Mouse (Mus musculus): ENCODE measurements around the gene Bcl3. TPM values are rescaled to one million over a fixed set of nuclear protein-coding genes. Genes with fewer than 3 reads are reported as not detected.
"Not testable (repeated sequence)": the region's sequence is repeated elsewhere in the genome, so short reads cannot be mapped to it uniquely, and the experiment has no call there.

Gene Bcl3
- polyA plus RNA-seq, 1 experiment from 2014 or later: 2.1 TPM

DNA sequence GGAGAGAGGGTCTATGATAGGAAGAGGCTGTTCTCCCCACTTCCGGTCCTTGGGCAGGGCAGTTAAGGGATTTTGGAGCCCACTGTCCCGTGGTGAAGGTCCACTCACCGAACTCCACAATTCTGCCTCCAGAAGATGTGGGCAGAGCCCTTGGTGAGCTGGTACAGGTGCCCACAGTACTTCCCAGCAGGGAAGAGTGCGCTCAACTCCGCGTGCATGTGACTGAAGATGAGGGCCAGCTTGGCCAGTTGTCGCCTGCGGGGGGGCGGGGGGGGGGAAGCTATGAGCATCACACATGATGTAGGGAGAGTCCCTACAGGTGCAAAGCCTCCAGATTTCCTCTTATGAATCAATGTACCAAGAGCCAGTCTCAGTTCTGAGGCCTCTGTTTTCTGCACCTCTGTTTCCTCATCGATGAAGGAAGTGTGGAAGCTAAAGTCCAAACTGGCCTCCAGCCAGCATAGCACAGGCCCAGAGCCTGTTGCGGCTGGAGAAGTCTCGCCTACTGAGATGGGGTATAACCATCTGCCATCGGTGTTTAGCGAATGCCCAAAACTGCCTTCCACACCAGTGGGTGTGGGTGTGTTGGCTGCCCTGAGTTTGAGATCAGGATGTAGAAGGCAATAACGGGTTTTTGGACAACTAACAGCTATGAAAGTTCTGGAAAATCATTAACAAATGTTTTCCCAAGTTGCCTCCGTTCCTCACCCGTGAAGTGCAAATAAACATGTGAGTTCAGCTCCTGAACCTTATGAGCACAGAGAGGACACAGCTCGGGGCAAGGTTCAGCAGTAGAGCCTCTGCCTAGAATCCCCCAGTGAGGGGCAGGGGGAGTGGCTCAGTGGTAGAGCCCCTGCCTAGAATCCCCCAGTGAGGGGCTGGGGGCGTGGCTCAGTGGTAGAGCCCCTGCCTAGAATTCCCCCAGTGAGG, 29.6 kb downstream of the Bcl3 start:
- ATAC-seq (ENCODE audit: low FRiP score, low read depth): no peak
- H3K27me3 ChIP-seq (replicated peaks): peaks cover 25% of the 10 kb centered on the region
- 85% methylated on average over 19 of the region's 19 CpGs for whole genome bisulfite sequencing
- H3K9me3 ChIP-seq: no peaks in the 10 kb centered on the region
- no peak overlapping the region for H3K9ac ChIP-seq
- H3K36me3 ChIP-seq: no peaks in the 10 kb centered on the region
- H3K4me1 ChIP-seq: peaks cover 4% of the 10 kb centered on the region; the same call in 1 of the 2 replicates
- no peak overlapping the region for H3K4me3 ChIP-seq
- no peak overlapping the region for H3K4me2 ChIP-seq (replicated peaks)
- H3K27ac ChIP-seq: no peak overlapping the region

- ATAC-seq (ENCODE audit: low FRiP score, low read depth); H3K4me3 ChIP-seq; H3K36me3 ChIP-seq; H3K27ac ChIP-seq; H3K4me2 ChIP-seq (replicated peaks); H3K9me3 ChIP-seq; H3K4me1 ChIP-seq; H3K9ac ChIP-seq: not testable (repeated sequence)
- peaks cover 15% of the 10 kb centered on the region for H3K27me3 ChIP-seq (replicated peaks)
- WGBS: 90% methylated on average over 2 of the region's 2 CpGs
These were observed 31.1 kb downstream of the Bcl3 start for GRCm38 (mm10) chr7:19791504-19791903.

GRCm38 (mm10) chr7:19789904-19790347, 32.6 kb downstream of the Bcl3 start:
- H3K9me3 ChIP-seq: no peaks in the 10 kb centered on the region
- no peaks in the 10 kb centered on the region for H3K36me3 ChIP-seq
- peak overlapping the region; percentile 64 for H3K4me2 ChIP-seq (replicated peaks)
- H3K4me1 ChIP-seq: peaks cover 4% of the 10 kb centered on the region; the same call in 1 of the 2 replicates
- H3K4me3 ChIP-seq: peak overlapping the region; percentile 26; the same call in 1 of the 2 replicates
- H3K27me3 ChIP-seq (replicated peaks): peaks cover under 1% of the 10 kb centered on the region; the same call in 1 of the 2 replicates
- ATAC-seq (ENCODE audit: low FRiP score, low read depth): no peak
- H3K9ac ChIP-seq: 0 out of 2 replicates have a peak overlapping the region, but pooled peaks have one; percentile 26
- no peak overlapping the region for H3K27ac ChIP-seq
- 2% methylated on average over 19 of the region's 19 CpGs for WGBS

GRCm38 (mm10) chr7:19785874-19786458, 36.6 kb downstream of the Bcl3 start:
- Histone ChIP-seq H3K9ac (no peak overlapping the region), H3K4me1 (peaks cover 4% of the 10 kb centered on the region; the same call in 1 of the 2 replicates), H3K27me3 (replicated peaks) (no peaks in the 10 kb centered on the region), H3K4me3 (no peak overlapping the region), H3K9me3 (no peaks in the 10 kb centered on the region; the same call in 1 of the 2 replicates), H3K36me3 (no peaks in the 10 kb centered on the region), H3K4me2 (replicated peaks) (no peak overlapping the region), H3K27ac (no peak overlapping the region)
- WGBS: 44% methylated on average over 12 of the region's 12 CpGs
- no peak for ATAC-seq (ENCODE audit: low FRiP score, low read depth)

GRCm38 (mm10) chr7:19784764-19785535, 37.6 kb downstream of the Bcl3 start:
- peaks cover 4% of the 10 kb centered on the region; the same call in 1 of the 2 replicates for H3K4me1 ChIP-seq
- no peaks in the 10 kb centered on the region for H3K27me3 ChIP-seq (replicated peaks)
- H3K4me2 ChIP-seq (replicated peaks): no peak overlapping the region
- no peak for ATAC-seq (ENCODE audit: low FRiP score, low read depth)
- H3K4me3 ChIP-seq: no peak overlapping the region
- H3K9me3 ChIP-seq: peaks cover 2% of the 10 kb centered on the region
- WGBS: 46% methylated on average over 11 of the region's 11 CpGs
- H3K27ac ChIP-seq: no peak overlapping the region
- H3K9ac ChIP-seq: no peak overlapping the region
- H3K36me3 ChIP-seq: no peaks in the 10 kb centered on the region

DNA sequence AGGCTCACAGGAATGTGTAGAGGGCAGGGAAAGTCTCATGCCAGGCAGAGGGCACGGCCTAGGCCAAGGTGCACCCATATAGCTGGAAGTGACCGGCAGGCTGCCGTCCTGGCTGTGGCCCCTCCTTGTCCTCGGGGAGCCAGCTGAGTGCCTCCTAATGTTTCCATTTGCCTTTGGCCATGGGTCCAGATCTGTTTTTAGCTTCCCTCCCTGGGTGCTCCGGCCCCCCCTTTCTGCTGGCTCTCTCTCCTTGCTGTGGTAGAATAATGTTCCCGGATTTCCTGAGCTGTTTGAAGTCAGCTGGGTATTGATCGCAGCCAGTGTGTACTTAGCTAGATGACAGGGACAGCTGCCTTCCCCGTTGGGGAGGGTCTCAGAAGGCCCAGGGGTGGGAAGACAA, 38.9 kb downstream of the Bcl3 start:
- no peak overlapping the region for H3K4me3 ChIP-seq

DNA sequence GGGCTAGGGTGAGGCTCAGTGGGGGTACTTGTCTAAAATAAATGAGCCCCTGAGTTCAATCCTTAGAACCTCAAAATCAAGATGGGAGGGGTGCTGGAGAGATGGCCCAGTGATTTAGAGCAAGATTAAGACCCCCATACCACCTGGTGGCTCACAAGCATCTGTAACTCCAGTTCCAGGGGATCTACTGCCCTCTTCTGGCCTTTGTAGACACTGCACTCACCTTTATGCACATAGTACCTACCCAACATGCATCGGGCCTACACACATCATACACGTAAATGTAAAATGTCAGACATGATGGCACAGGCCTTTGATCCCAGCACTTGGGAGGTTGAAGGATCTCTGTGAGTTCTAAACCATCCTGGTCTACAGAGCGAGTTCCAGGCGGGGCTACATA, 39.9 kb downstream of the Bcl3 start:
- Histone ChIP-seq H3K36me3 (no peaks in the 10 kb centered on the region), H3K4me1 (no peaks in the 10 kb centered on the region), H3K4me3 (no peak overlapping the region), H3K9ac (no peak overlapping the region), H3K27ac (no peak overlapping the region), H3K4me2 (replicated peaks) (no peak overlapping the region), H3K9me3 (peaks cover 5% of the 10 kb centered on the region), H3K27me3 (replicated peaks) (no peaks in the 10 kb centered on the region)
- WGBS: 94% methylated on average over 4 of the region's 4 CpGs
- no peak for ATAC-seq (ENCODE audit: low FRiP score, low read depth)

More for the DNA sequence above, 38.9 kb downstream of the Bcl3 start:
- no peaks in the 10 kb centered on the region for H3K36me3 ChIP-seq
- H3K9ac ChIP-seq: no peak overlapping the region
- H3K4me2 ChIP-seq (replicated peaks): no peak overlapping the region
- H3K4me1 ChIP-seq: no peaks in the 10 kb centered on the region
- WGBS: 76% methylated on average over 8 of the region's 8 CpGs
- H3K27me3 ChIP-seq (replicated peaks): no peaks in the 10 kb centered on the region
- peaks cover 5% of the 10 kb centered on the region for H3K9me3 ChIP-seq
- H3K27ac ChIP-seq: no peak overlapping the region
- ATAC-seq (ENCODE audit: low FRiP score, low read depth): no peak

DNA sequence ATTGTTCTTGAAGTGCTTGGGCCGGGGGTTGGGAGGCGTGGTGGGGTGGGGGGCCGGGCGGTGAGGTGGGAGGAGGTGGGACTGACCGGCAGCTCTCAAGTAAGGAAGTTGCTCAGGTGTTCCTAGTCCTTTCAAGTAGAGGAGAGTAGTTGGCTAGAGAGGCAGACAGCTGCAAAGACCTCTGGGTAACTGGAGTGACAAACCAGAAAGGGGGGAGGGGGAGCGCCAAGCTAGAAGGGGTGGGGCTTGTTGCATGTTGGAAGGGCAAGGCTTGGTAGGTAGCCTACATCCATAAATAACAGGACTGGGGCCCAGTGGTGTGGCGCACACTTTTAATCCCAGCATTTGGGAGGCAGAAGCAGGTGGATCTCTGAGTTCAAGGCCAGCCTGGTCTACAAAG, 40.8 kb downstream of the Bcl3 start:
- H3K4me3 ChIP-seq: no peak overlapping the region
- no peak overlapping the region for H3K9ac ChIP-seq
- WGBS: 94% methylated on average over 7 of the region's 7 CpGs

GRCm38 (mm10) chr7:19779903-19780302, 42.7 kb downstream of the Bcl3 start:
- WGBS: 81% methylated on average over 4 of the region's 4 CpGs
- Histone ChIP-seq H3K27ac (no peak overlapping the region), H3K4me1 (no peaks in the 10 kb centered on the region), H3K4me2 (replicated peaks) (no peak overlapping the region), H3K4me3 (no peak overlapping the region), H3K36me3 (no peaks in the 10 kb centered on the region), H3K27me3 (replicated peaks) (no peaks in the 10 kb centered on the region), H3K9ac (no peak overlapping the region), H3K9me3 (peaks cover 5% of the 10 kb centered on the region)
- ATAC-seq (ENCODE audit: low FRiP score, low read depth): no peak

More for the DNA sequence above, 40.8 kb downstream of the Bcl3 start:
- H3K4me1 ChIP-seq: no peaks in the 10 kb centered on the region
- H3K4me2 ChIP-seq (replicated peaks): no peak overlapping the region
- H3K9me3 ChIP-seq: peaks cover 5% of the 10 kb centered on the region
- no peaks in the 10 kb centered on the region for H3K27me3 ChIP-seq (replicated peaks)
- no peak for ATAC-seq (ENCODE audit: low FRiP score, low read depth)
- no peaks in the 10 kb centered on the region for H3K36me3 ChIP-seq
- no peak overlapping the region for H3K27ac ChIP-seq

DNA sequence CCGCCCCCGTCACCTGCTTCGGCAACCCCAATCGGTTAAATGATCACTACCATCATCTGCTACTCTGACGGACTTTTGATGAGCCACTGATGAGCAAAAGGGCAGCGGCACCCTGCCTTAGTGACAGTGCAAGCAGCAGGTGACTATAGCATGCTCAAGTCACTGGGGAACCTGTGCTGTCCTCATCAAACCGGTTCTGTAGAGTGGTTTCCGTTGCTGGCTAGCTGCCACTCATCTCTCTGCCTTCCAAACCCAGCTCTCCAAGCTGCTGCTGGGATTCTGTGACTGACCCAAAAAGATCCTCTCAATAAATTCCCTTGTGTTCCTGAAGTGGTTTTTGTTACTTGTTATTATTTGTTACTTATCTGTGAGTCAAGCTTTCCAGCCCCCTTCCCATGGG, 43.9 kb downstream of the Bcl3 start:
- Histone ChIP-seq H3K27ac (no peak overlapping the region), H3K9ac (no peak overlapping the region), H3K36me3 (no peaks in the 10 kb centered on the region), H3K4me3 (no peak overlapping the region), H3K27me3 (replicated peaks) (no peaks in the 10 kb centered on the region), H3K4me1 (no peaks in the 10 kb centered on the region), H3K4me2 (replicated peaks) (no peak overlapping the region), H3K9me3 (peaks cover 5% of the 10 kb centered on the region)
- WGBS: 92% methylated on average over 8 of the region's 8 CpGs
- no peak for ATAC-seq (ENCODE audit: low FRiP score, low read depth)

- H3K36me3 ChIP-seq: no peaks in the 10 kb centered on the region
- no peak overlapping the region for H3K27ac ChIP-seq
- no peak overlapping the region for H3K4me3 ChIP-seq
- no peak overlapping the region for H3K4me2 ChIP-seq (replicated peaks)
- peaks cover 5% of the 10 kb centered on the region; the same call in 1 of the 2 replicates for H3K9me3 ChIP-seq
- H3K9ac ChIP-seq: no peak overlapping the region
- 90% methylated on average over 11 of the region's 11 CpGs for WGBS
- H3K4me1 ChIP-seq: no peaks in the 10 kb centered on the region
- ATAC-seq (ENCODE audit: low FRiP score, low read depth): no peak
- H3K27me3 ChIP-seq (replicated peaks): peaks cover 3% of the 10 kb centered on the region; the same call in 1 of the 2 replicates
These were observed 45.4 kb downstream of the Bcl3 start for GRCm38 (mm10) chr7:19777049-19777723.

Measured in neural tube, embryonic 12.5 days (tissue).